Mouse (Mus musculus): ENCODE data around the gene Scgb1b27.
"Not testable (repeated sequence)": the region's sequence is repeated elsewhere in the genome, so short reads cannot be mapped to it uniquely, and the experiment has no call there.

GRCm38 (mm10) chr7:34021183-34021582 lies at the start of gene Scgb1b27:
- TF ChIP-seq ETS1 (conservative IDR thresholded peaks at IDR 0.05; ENCODE audit: low read depth, low read length); USF2 (conservative IDR thresholded peaks at IDR 0.05; ENCODE audit: low read depth, low read length); SIN3A (IDR thresholded peaks at IDR 0.05; ENCODE audit: low read length); EP300 (IDR thresholded peaks at IDR 0.05; ENCODE audit: low read length); CTCF (conservative IDR thresholded peaks at IDR 0.05 in 1 of 2, IDR thresholded peaks at IDR 0.05 in 1 of 2; ENCODE audit: low read depth in 2 of 2, low read length in 2 of 2); USF1 (IDR thresholded peaks at IDR 0.05; ENCODE audit: low read depth, low read length); POLR2A (IDR thresholded peaks at IDR 0.05; ENCODE audit: low read depth, low read length); ZC3H11A (IDR thresholded peaks at IDR 0.05; ENCODE audit: low read depth, low read length); RCOR1 (conservative IDR thresholded peaks at IDR 0.05; ENCODE audit: low read depth, low read length); BHLHE40 (IDR thresholded peaks at IDR 0.05; ENCODE audit: low read depth, low read length); MAFK (IDR thresholded peaks at IDR 0.05; ENCODE audit: insufficient replicate concordance, low read length); ZKSCAN1 (IDR thresholded peaks at IDR 0.05; ENCODE audit: borderline replicate concordance, low read depth, low read length): not testable (repeated sequence)

All from CH12.LX (cell line).